Mouse (Mus musculus): ENCODE measurements around the gene 1700028J19Rik. TPM values are rescaled to one million over a fixed set of nuclear protein-coding genes. Genes with fewer than 3 reads are reported as not detected.
"Not testable (repeated sequence)": the region's sequence is repeated elsewhere in the genome, so short reads cannot be mapped to it uniquely, and the experiment has no call there.

Gene 1700028J19Rik
- polyA plus RNA-seq, 1 experiment from 2014 or later: 1.6 TPM

DNA sequence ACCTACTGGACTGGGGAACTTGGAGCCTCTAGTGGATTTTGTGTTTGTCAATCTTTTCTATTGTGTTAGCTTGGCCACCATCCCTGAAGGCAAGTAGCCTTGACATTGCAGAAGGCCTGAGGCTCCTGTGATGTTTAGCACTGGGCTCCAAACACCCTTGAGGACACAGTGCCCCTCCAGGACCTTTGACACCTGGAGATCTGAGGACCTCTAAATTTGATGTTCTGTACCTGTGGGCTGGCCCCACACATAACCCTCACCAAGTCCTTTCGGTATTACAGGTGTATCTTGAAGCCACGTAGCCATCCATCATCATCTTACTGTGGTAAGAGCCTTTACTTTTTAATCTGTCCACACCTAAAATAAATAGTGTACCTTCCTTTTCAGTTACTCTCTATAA, 1.5 kb upstream of the 1700028J19Rik start:
- H3K4me1 ChIP-seq: peaks cover 13% of the 10 kb centered on the region
- peak overlapping the region; percentile 65 for H3K4me2 ChIP-seq
- H3K27ac ChIP-seq: no peak overlapping the region
- 0 out of 2 replicates have a peak overlapping the region, but pooled peaks have one; percentile 1 for H3K9ac ChIP-seq
- peak overlapping the region; percentile 79 for H3K4me3 ChIP-seq (replicated peaks)
- 80% methylated on average over 2 of the region's 2 CpGs for WGBS
- no peaks in the 10 kb centered on the region for H3K9me3 ChIP-seq
- no peaks in the 10 kb centered on the region for H3K27me3 ChIP-seq (replicated peaks)
- H3K36me3 ChIP-seq: peaks cover 32% of the 10 kb centered on the region
- no peak for ATAC-seq (ENCODE audit: insufficient read depth, low FRiP score, low read depth)

DNA sequence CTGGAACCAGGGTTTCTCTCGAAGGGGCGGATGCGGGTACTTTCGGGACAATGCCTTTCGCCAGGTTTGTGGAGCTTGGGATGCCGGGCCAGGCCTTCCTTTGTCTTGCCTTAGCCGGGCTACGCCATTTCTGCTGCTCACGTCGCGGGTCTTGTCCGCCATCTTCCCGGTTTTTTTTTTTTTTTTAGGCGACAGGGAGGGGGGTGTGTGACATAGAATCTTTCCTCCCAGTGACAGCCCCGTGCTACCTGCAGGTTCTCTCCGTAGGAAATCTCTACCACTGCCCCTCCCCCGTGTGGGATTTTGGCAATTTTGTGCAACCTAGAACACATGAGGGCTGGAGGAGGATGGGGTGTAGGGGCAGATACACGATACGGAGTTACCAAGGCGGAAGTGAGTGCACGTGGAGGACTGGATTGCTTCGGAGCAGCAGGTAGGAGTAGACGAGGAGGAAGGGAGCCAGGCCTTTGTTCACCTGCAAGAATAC, 532 bp upstream of the 1700028J19Rik start:
- ATAC-seq (ENCODE audit: insufficient read depth, low FRiP score, low read depth): no peak; the same call in 1 of the 2 replicates
- Histone ChIP-seq H3K27me3 (replicated peaks) (no peaks in the 10 kb centered on the region), H3K9ac (peak overlapping the region; percentile 90), H3K27ac (peak overlapping the region; percentile 96), H3K4me1 (peaks cover 13% of the 10 kb centered on the region), H3K9me3 (no peaks in the 10 kb centered on the region), H3K36me3 (peaks cover 23% of the 10 kb centered on the region), H3K4me3 (replicated peaks) (peak overlapping the region; percentile 79), H3K4me2 (peak overlapping the region; percentile 65)
- WGBS: 0% methylated on average over 23 of the region's 23 CpGs

DNA sequence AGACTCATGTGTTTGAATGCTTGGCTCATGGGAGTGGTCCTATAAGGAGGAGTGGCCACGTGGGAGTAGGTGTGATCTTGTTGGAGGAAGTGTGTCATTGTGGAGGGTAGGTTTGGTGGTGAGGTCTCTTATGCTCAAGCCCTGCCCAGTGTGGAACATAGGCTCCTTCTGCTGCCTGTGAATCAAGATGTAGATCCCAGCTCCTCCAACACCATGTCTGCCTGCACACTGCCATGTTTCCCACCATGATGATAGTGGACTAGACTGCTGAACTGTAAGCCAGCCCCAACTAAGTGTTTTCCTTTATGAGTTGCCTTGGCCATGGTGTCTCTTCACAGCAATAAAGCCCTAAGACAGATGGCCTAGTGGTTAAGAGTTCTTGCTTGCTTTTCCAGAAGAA, 2.4 kb downstream of the 1700028J19Rik start:
- H3K27ac ChIP-seq: no peak overlapping the region
- ATAC-seq (ENCODE audit: insufficient read depth, low FRiP score, low read depth): no peak
- no peaks in the 10 kb centered on the region for H3K27me3 ChIP-seq (replicated peaks)
- H3K36me3 ChIP-seq: peaks cover 4% of the 10 kb centered on the region; the same call in 1 of the 2 replicates
- no peak overlapping the region for H3K4me3 ChIP-seq (replicated peaks)
- peaks cover 13% of the 10 kb centered on the region for H3K4me1 ChIP-seq
- no peak overlapping the region for H3K4me2 ChIP-seq
- no peak overlapping the region for H3K9ac ChIP-seq
- no peaks in the 10 kb centered on the region for H3K9me3 ChIP-seq
- WGBS: 53% methylated on average over 1 of the region's 1 CpGs

- Histone ChIP-seq H3K36me3 (no peaks in the 10 kb centered on the region), H3K9ac (no peak overlapping the region), H3K4me3 (replicated peaks) (no peak overlapping the region), H3K9me3 (no peaks in the 10 kb centered on the region), H3K4me1 (no peaks in the 10 kb centered on the region; the same call in 1 of the 2 replicates), H3K4me2 (no peak overlapping the region), H3K27ac (no peak overlapping the region), H3K27me3 (replicated peaks) (no peaks in the 10 kb centered on the region)
- no peak for ATAC-seq (ENCODE audit: insufficient read depth, low FRiP score, low read depth)
- WGBS: 62% methylated on average over 2 of the region's 2 CpGs
Observed at GRCm38 (mm10) chr7:44241163-44241562, 5.3 kb downstream of the 1700028J19Rik start.

- no peak for ATAC-seq (ENCODE audit: insufficient read depth, low FRiP score, low read depth)
Observed at GRCm38 (mm10) chr7:44240712-44241111, 5.8 kb downstream of the 1700028J19Rik start.

DNA sequence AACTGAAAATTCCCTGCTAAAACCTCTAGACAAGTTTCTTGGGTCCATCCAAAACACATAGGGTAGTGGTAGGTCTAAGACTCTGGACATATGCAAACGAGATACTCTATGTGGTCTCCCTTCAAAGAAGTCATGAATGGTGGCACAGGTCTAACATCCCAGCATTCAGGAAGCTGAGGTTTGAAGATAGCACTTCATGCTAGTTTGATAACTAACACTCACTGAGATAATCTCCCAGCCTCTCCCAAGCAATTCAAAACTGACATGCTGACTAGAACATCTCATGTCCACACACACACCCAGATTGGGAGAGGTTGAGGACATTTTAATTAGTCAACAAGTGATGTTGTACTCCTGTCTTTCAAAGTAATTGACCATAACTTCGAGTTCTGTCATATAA, 6.6 kb downstream of the 1700028J19Rik start:
- Histone ChIP-seq H3K36me3 (no peaks in the 10 kb centered on the region), H3K4me3 (replicated peaks) (no peak overlapping the region), H3K9ac (no peak overlapping the region), H3K27me3 (replicated peaks) (no peaks in the 10 kb centered on the region), H3K9me3 (no peaks in the 10 kb centered on the region), H3K4me1 (no peaks in the 10 kb centered on the region), H3K4me2 (no peak overlapping the region), H3K27ac (no peak overlapping the region)
- ATAC-seq (ENCODE audit: insufficient read depth, low FRiP score, low read depth): no peak
- WGBS: 43% methylated on average over 2 of the region's 2 CpGs

More at GRCm38 (mm10) chr7:44240712-44241111, 5.8 kb downstream of the 1700028J19Rik start:
- H3K9ac ChIP-seq: no peak overlapping the region
- no peaks in the 10 kb centered on the region for H3K27me3 ChIP-seq (replicated peaks)
- no peaks in the 10 kb centered on the region; the same call in 1 of the 2 replicates for H3K4me1 ChIP-seq
- 45% methylated on average over 1 of the region's 1 CpGs for WGBS
- H3K4me2 ChIP-seq: no peak overlapping the region
- H3K27ac ChIP-seq: no peak overlapping the region
- H3K36me3 ChIP-seq: no peaks in the 10 kb centered on the region
- H3K4me3 ChIP-seq (replicated peaks): no peak overlapping the region
- no peaks in the 10 kb centered on the region for H3K9me3 ChIP-seq

- ATAC-seq (ENCODE audit: insufficient read depth, low FRiP score, low read depth): no peak
- H3K27me3 ChIP-seq (replicated peaks): no peaks in the 10 kb centered on the region
- H3K4me1 ChIP-seq: no peaks in the 10 kb centered on the region
- H3K36me3 ChIP-seq: no peaks in the 10 kb centered on the region
- WGBS: 62% methylated on average over 3 of the region's 3 CpGs
- no peak within 1 kb of the TSS for H3K9ac ChIP-seq
- H3K9me3 ChIP-seq: no peaks in the 10 kb centered on the region
- no peak within 1 kb of the TSS for H3K27ac ChIP-seq
- H3K4me3 ChIP-seq (replicated peaks): no peak within 1 kb of the TSS
- no peak within 1 kb of the TSS for H3K4me2 ChIP-seq
Observed at GRCm38 (mm10) chr7:44235909-44236308, 10.6 kb downstream of the 1700028J19Rik start, which contains the start of gene Gm36864. Gene Gm36864, plus strand, starts transcription at chr7:44236177.

- H3K4me2 ChIP-seq: no peak within 1 kb of the TSS
- no peak within 1 kb of the TSS for H3K4me3 ChIP-seq (replicated peaks)
- ATAC-seq (ENCODE audit: insufficient read depth, low FRiP score, low read depth): peak; percentile 68; the same call in 1 of the 2 replicates
- no peaks in the 10 kb centered on the region for H3K36me3 ChIP-seq
- H3K9ac ChIP-seq: no peak within 1 kb of the TSS
- no peaks in the 10 kb centered on the region for H3K4me1 ChIP-seq
- 35% methylated on average over 1 of the region's 1 CpGs for WGBS
- no peaks in the 10 kb centered on the region for H3K9me3 ChIP-seq
- H3K27me3 ChIP-seq (replicated peaks): no peaks in the 10 kb centered on the region
- no peak within 1 kb of the TSS for H3K27ac ChIP-seq
Observed at GRCm38 (mm10) chr7:44225076-44225475, 21.4 kb downstream of the 1700028J19Rik start, which contains the start of gene Klk1. Gene Klk1, plus strand, starts transcription at chr7:44225360.

DNA sequence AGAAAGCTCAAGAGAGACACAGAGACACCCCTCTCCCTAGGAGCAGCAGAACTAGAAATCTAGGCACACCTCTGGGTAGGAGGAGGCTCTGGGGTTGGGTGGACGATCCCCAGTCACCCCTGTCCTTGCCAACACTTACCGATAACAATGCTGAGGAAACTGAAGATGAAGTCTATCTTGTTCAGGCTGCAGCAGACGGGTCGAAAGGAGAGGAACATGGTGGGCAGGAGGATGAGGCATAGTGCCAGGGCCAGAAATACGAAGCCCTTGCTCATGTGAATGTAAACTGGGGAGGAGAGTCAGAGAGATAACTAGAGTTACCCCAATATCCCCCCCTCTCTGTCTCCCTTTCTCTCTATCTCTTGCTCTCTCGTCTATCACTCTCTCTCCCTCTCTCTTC, 24.2 kb downstream of the 1700028J19Rik start:
- not testable (repeated sequence) for H3K4me2 ChIP-seq; ATAC-seq (ENCODE audit: insufficient read depth, low FRiP score, low read depth); H3K9me3 ChIP-seq; H3K27me3 ChIP-seq (replicated peaks); H3K27ac ChIP-seq; H3K36me3 ChIP-seq; H3K4me3 ChIP-seq (replicated peaks); H3K4me1 ChIP-seq; H3K9ac ChIP-seq
- WGBS: 77% methylated on average over 6 of the region's 6 CpGs

DNA sequence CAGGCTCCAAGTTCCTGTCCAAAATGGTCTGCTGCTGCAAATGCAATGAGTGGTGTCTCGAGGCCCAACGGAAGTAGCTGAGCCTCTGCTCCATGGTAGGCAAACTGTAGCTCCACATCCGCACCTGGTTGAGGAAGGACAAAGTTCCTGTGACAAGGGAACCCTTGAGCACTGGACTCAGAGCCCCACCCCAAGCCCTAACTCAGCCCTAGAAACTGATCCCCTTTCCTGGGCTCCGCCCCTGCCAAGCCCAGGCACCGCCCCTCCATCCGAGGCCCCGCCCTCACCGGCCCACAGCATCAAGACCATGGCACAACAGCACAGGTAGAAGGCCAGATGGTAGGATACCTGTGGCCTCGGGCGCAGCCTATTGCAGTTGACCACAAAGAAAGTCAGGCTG, 24.9 kb downstream of the 1700028J19Rik start:
- H3K4me1 ChIP-seq; H3K9ac ChIP-seq; H3K36me3 ChIP-seq; H3K27ac ChIP-seq; H3K4me3 ChIP-seq (replicated peaks); H3K4me2 ChIP-seq; H3K9me3 ChIP-seq; H3K27me3 ChIP-seq (replicated peaks): not testable (repeated sequence)
- peak; percentile 54; the same call in 1 of the 2 replicates for ATAC-seq (ENCODE audit: insufficient read depth, low FRiP score, low read depth)
- WGBS: 62% methylated on average over 9 of the region's 10 CpGs

DNA sequence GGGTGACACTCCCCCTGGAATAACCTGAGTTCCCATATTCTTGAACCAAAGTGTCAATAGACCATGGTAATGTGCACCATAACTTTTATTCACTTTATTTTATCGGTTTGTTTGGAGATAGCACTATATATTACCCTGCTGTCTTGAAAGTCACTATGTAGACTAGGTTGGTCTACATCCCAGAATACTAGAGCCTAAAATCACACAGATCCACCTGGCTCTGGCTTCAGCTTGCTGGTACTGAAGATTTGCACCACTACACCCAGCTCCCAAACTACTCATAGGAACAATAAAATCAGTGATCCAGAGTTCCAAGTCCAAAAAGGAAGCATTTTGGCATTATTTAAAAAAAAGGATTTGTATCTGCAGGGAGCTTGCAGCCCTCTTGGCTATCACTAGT, 30.9 kb downstream of the 1700028J19Rik start, which contains the start of gene Klk1b5:
Gene Klk1b5, plus strand, starts transcription at position 301 of the 400 bp plus-strand sequence.
- no peak for ATAC-seq (ENCODE audit: insufficient read depth, low FRiP score, low read depth)
- Histone ChIP-seq H3K9ac (no peak within 1 kb of the TSS), H3K4me3 (replicated peaks) (no peak within 1 kb of the TSS), H3K4me2 (no peak within 1 kb of the TSS), H3K27ac (no peak within 1 kb of the TSS), H3K27me3 (replicated peaks) (no peaks in the 10 kb centered on the region), H3K9me3 (no peaks in the 10 kb centered on the region), H3K4me1 (no peaks in the 10 kb centered on the region), H3K36me3 (no peaks in the 10 kb centered on the region)
- 84% methylated on average over 1 of the region's 1 CpGs for WGBS

DNA sequence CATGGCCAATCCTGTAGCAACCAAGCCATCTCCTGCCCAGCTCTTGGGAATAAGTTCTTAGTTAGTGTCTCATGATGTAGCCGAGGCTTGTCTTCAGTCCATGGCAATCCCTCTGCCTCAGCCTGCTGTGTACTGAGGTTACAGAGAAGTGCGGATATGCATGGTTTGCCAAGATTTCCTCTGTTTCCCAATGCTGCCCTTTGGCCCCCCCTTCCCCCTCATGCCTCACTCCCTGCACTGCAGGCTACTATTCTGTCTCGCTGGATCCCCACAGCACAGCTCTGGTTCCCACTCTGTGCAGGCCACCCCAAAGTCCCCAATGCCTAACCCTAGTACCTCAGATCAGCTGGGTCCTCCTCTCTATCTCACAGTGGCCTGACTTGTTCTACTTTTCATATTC, 38.2 kb downstream of the 1700028J19Rik start:
- no peaks in the 10 kb centered on the region for H3K9me3 ChIP-seq
- H3K36me3 ChIP-seq: no peaks in the 10 kb centered on the region
- no peak overlapping the region for H3K27ac ChIP-seq
- ATAC-seq (ENCODE audit: insufficient read depth, low FRiP score, low read depth): no peak
- H3K4me3 ChIP-seq (replicated peaks): no peak overlapping the region
- WGBS: 79% methylated on average over 3 of the region's 3 CpGs
- no peaks in the 10 kb centered on the region for H3K27me3 ChIP-seq (replicated peaks)
- no peak overlapping the region for H3K9ac ChIP-seq
- H3K4me2 ChIP-seq: no peak overlapping the region
- no peaks in the 10 kb centered on the region for H3K4me1 ChIP-seq

GRCm38 (mm10) chr7:44207135-44207534, 39.4 kb downstream of the 1700028J19Rik start, which contains the start of gene Klk1b4:
Gene Klk1b4, plus strand, starts transcription at chr7:44207435.
- not testable (repeated sequence) for H3K9me3 ChIP-seq; H3K27ac ChIP-seq; H3K4me2 ChIP-seq; ATAC-seq (ENCODE audit: insufficient read depth, low FRiP score, low read depth); H3K9ac ChIP-seq; H3K4me1 ChIP-seq; H3K4me3 ChIP-seq (replicated peaks); H3K36me3 ChIP-seq; H3K27me3 ChIP-seq (replicated peaks)
- 39% methylated on average over 3 of the region's 3 CpGs for WGBS
